Mouse (Mus musculus): Measurements from ENCODE around the gene Ptprk. TPM values are rescaled to one million over a fixed set of nuclear protein-coding genes. Genes with fewer than 3 reads are reported as not detected.

Gene Ptprk
- total and polyA plus RNA-seq, 3 experiments = 0.02 to 2.4 (median 0.49) TPM

GRCm38 (mm10) chr10:28303856-28304255, 229.2 kb downstream of the Ptprk start:
- no peaks in the 10 kb centered on the region for H3K9me3 ChIP-seq (replicated peaks)
- no peak for DNase-seq (ENCODE audit: low spot score)
- TF ChIP-seq GATA1 (IDR thresholded peaks at IDR 0.05; ENCODE audit: borderline replicate concordance, low read length) (no peak), POLR2AphosphoS5 (IDR thresholded peaks at IDR 0.05; ENCODE audit: insufficient replicate concordance, low read depth, low read length) (no peak), GATA2 (IDR thresholded peaks at IDR 0.05; ENCODE audit: borderline replicate concordance, low read depth, low read length) (no peak), CTCF (IDR thresholded peaks at IDR 0.05; ENCODE audit: low read depth, low read length) (no peak), TAL1 (conservative IDR thresholded peaks at IDR 0.05; ENCODE audit: low read depth, low read length) (no peak)
- no peaks in the 10 kb centered on the region for H3K36me3 ChIP-seq (replicated peaks)
- no peaks in the 10 kb centered on the region for H3K27me3 ChIP-seq (ENCODE audit: insufficient read depth, low read length)
- H3K4me3 ChIP-seq (ENCODE audit: low read depth, low read length) = no peak overlapping the region
- ATAC-seq (ENCODE audit: extremely low read depth, insufficient number of reproducible peaks, low FRiP score, poor library complexity, severe bottlenecking) = no peak
- H3K4me1 ChIP-seq (ENCODE audit: insufficient read depth, low read depth, low read length) = no peaks in the 10 kb centered on the region

DNA sequence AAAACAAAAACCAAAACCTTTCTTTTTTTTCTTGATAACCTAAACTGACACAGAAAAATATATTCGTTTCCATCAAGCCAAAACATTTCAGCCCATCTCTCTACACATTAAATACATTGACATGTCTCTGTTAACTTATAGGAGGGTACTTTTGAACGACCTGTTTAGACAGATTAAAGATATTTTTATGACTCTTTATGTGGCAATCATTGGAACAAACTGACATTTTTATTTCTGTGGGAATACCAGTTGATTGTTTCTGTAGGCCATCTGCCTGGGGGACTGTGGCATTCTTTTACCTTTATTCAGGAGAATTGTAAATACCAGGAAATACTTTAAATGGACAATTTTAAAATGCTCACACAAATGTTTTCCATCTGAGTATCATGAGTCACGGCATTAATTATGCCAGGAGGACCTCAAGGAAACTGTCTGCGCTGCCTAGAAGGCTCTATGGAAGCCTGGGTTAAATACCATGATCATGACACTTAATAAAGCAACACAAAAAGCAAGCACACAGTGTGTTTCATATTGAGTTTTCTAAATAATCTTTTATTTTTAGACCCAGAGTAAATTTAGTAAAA, 229.8 kb downstream of the Ptprk start:
- Histone ChIP-seq H3K4me1 (ENCODE audit: insufficient read depth, low read depth, low read length) (no peaks in the 10 kb centered on the region), H3K4me3 (ENCODE audit: low read depth, low read length) (no peak overlapping the region), H3K9me3 (replicated peaks) (no peaks in the 10 kb centered on the region), H3K36me3 (replicated peaks) (no peaks in the 10 kb centered on the region), H3K27me3 (ENCODE audit: insufficient read depth, low read length) (no peaks in the 10 kb centered on the region)
- ATAC-seq (ENCODE audit: extremely low read depth, insufficient number of reproducible peaks, low FRiP score, poor library complexity, severe bottlenecking) (no peak), DNase-seq (ENCODE audit: low spot score) (no peak)
- TF ChIP-seq GATA2 (IDR thresholded peaks at IDR 0.05; ENCODE audit: borderline replicate concordance, low read depth, low read length) = no peak

DNA sequence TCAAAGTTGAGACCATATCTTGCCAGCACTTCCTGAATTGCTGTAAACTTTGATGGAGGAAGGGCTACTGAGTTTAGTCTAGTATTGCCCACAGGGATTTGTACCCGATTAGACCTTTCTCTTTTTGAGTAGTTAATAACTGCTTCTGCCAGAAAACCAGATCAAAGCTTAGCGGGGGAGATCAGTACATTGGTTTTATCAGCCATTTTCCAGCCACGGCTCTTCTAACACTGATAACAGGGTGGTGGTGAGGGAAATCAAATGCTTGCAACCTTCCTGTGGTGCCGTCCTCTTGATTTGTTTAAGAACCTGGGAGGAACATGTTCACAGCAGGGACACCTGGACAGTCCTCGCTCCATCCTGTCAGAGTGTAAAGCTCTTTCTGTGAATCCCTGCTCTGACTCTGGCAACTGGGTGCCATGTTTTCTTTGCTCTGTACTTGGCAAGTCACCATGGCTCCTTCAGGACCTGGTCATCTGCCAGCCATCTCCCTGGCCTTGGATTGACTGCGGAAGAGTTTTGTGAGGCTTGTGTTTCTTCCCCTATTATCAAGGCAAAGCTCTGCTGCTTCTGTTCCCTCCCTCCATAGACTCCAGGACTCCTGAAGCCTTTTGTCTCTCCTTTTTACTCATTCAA, 231.9 kb downstream of the Ptprk start:
- Histone ChIP-seq H3K4me1 (ENCODE audit: insufficient read depth, low read depth, low read length) (no peaks in the 10 kb centered on the region), H3K4me3 (ENCODE audit: low read depth, low read length) (no peak overlapping the region), H3K9me3 (replicated peaks) (no peaks in the 10 kb centered on the region), H3K36me3 (replicated peaks) (no peaks in the 10 kb centered on the region), H3K27me3 (ENCODE audit: insufficient read depth, low read length) (no peaks in the 10 kb centered on the region)
- no peak for ATAC-seq (ENCODE audit: extremely low read depth, insufficient number of reproducible peaks, low FRiP score, poor library complexity, severe bottlenecking)
- no peak for DNase-seq (ENCODE audit: low spot score)
- TF ChIP-seq GATA2 (IDR thresholded peaks at IDR 0.05; ENCODE audit: borderline replicate concordance, low read depth, low read length) = no peak
- TF ChIP-seq CTCF (IDR thresholded peaks at IDR 0.05; ENCODE audit: low read depth, low read length) = no peak
- no peak for TF ChIP-seq TAL1 (conservative IDR thresholded peaks at IDR 0.05; ENCODE audit: low read depth, low read length)
- no peak for TF ChIP-seq GATA1 (IDR thresholded peaks at IDR 0.05; ENCODE audit: borderline replicate concordance, low read length)
- TF ChIP-seq POLR2AphosphoS5 (IDR thresholded peaks at IDR 0.05; ENCODE audit: insufficient replicate concordance, low read depth, low read length) = no peak

DNA sequence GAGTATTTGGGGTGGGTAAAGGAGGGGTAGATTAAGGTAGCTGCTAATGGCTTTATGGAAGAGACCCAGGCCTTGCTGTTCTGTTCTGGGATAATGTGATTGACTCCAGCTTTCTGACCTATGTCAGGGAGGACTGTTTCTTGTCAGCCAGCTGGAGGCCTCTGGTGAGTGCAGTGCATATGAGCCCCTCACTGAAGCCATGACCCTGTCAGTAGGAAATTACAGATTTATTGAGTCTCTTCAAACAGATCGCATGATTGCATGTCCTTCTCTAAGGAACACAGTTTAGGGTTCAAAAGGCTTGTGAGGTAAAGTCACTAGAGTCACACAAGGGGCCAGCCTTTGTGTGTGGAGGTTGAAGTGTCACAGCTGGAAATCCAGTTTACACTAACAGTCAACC, 236.7 kb downstream of the Ptprk start:
- Histone ChIP-seq H3K9me3 (replicated peaks) (no peaks in the 10 kb centered on the region), H3K36me3 (replicated peaks) (no peaks in the 10 kb centered on the region), H3K27me3 (ENCODE audit: insufficient read depth, low read length) (no peaks in the 10 kb centered on the region), H3K4me3 (ENCODE audit: low read depth, low read length) (no peak overlapping the region), H3K4me1 (ENCODE audit: insufficient read depth, low read depth, low read length) (no peaks in the 10 kb centered on the region)
- no peak for TF ChIP-seq GATA1 (IDR thresholded peaks at IDR 0.05; ENCODE audit: borderline replicate concordance, low read length)
- TF ChIP-seq POLR2AphosphoS5 (IDR thresholded peaks at IDR 0.05; ENCODE audit: insufficient replicate concordance, low read depth, low read length) = no peak
- TF ChIP-seq GATA2 (IDR thresholded peaks at IDR 0.05; ENCODE audit: borderline replicate concordance, low read depth, low read length) = no peak
- no peak for TF ChIP-seq TAL1 (conservative IDR thresholded peaks at IDR 0.05; ENCODE audit: low read depth, low read length)
- TF ChIP-seq CTCF (IDR thresholded peaks at IDR 0.05; ENCODE audit: low read depth, low read length) = no peak
- ATAC-seq (ENCODE audit: extremely low read depth, insufficient number of reproducible peaks, low FRiP score, poor library complexity, severe bottlenecking) (no peak), DNase-seq (ENCODE audit: low spot score) (no peak)

- Histone ChIP-seq H3K9me3 (replicated peaks) (no peaks in the 10 kb centered on the region), H3K27me3 (ENCODE audit: insufficient read depth, low read length) (no peaks in the 10 kb centered on the region), H3K4me1 (ENCODE audit: insufficient read depth, low read depth, low read length) (no peaks in the 10 kb centered on the region), H3K36me3 (replicated peaks) (no peaks in the 10 kb centered on the region), H3K4me3 (ENCODE audit: low read depth, low read length) (no peak overlapping the region)
- DNase-seq (ENCODE audit: low spot score) (no peak), ATAC-seq (ENCODE audit: extremely low read depth, insufficient number of reproducible peaks, low FRiP score, poor library complexity, severe bottlenecking) (no peak)
- TF ChIP-seq GATA1 (IDR thresholded peaks at IDR 0.05; ENCODE audit: borderline replicate concordance, low read length) = no peak
- no peak for TF ChIP-seq GATA2 (IDR thresholded peaks at IDR 0.05; ENCODE audit: borderline replicate concordance, low read depth, low read length)
- TF ChIP-seq TAL1 (conservative IDR thresholded peaks at IDR 0.05; ENCODE audit: low read depth, low read length) = no peak
- TF ChIP-seq POLR2AphosphoS5 (IDR thresholded peaks at IDR 0.05; ENCODE audit: insufficient replicate concordance, low read depth, low read length) = no peak
- TF ChIP-seq CTCF (IDR thresholded peaks at IDR 0.05; ENCODE audit: low read depth, low read length) = no peak
Measured at GRCm38 (mm10) chr10:28322995-28323394, 248.4 kb downstream of the Ptprk start.

GRCm38 (mm10) chr10:28335232-28335631, 260.6 kb downstream of the Ptprk start:
- no peaks in the 10 kb centered on the region for H3K27me3 ChIP-seq (ENCODE audit: insufficient read depth, low read length)
- ATAC-seq (ENCODE audit: extremely low read depth, insufficient number of reproducible peaks, low FRiP score, poor library complexity, severe bottlenecking) = no peak
- DNase-seq (ENCODE audit: low spot score) = no peak
- H3K4me1 ChIP-seq (ENCODE audit: insufficient read depth, low read depth, low read length) = no peaks in the 10 kb centered on the region
- H3K36me3 ChIP-seq (replicated peaks) = no peaks in the 10 kb centered on the region
- H3K9me3 ChIP-seq (replicated peaks) = no peaks in the 10 kb centered on the region
- H3K4me3 ChIP-seq (ENCODE audit: low read depth, low read length) = no peak overlapping the region
- no peak for TF ChIP-seq GATA2 (IDR thresholded peaks at IDR 0.05; ENCODE audit: borderline replicate concordance, low read depth, low read length)
- TF ChIP-seq GATA1 (IDR thresholded peaks at IDR 0.05; ENCODE audit: borderline replicate concordance, low read length) = no peak
- no peak for TF ChIP-seq CTCF (IDR thresholded peaks at IDR 0.05; ENCODE audit: low read depth, low read length)
- no peak for TF ChIP-seq TAL1 (conservative IDR thresholded peaks at IDR 0.05; ENCODE audit: low read depth, low read length)
- TF ChIP-seq POLR2AphosphoS5 (IDR thresholded peaks at IDR 0.05; ENCODE audit: insufficient replicate concordance, low read depth, low read length) = no peak
